Mouse (Mus musculus) lung, adult 2 months (tissue): ENCODE measurements at regions not wholly inside any gene's neighbourhood (a gene's known extent, or its start where the extent isn't known, plus 50 kb on each side); places are given as distances from the start of the nearest gene placed in this dataset.
A peak's percentile ranks its signal among the peaks of the same experiment; 100 is the strongest.

ENCODE experiments used
- DNase-seq: peaks from one replicate; pipeline ENCODE4 v3.0.0; 2022
- H3K4me1 ChIP-seq: fragments of 200-500 bp; 2 replicates; pipeline ENCODE4 v1.6.1; 2011; ENCODE audit warnings: low read length; ENCODE audit not compliant: control insufficient read depth, insufficient read depth
- H3K4me3 ChIP-seq: fragments of 200-500 bp; replicated peaks from 2 replicates; pipeline ENCODE3; 2011; ENCODE audit warnings: low read depth, mild to moderate bottlenecking, control low read depth, low read length; ENCODE audit errors: extremely low read depth
- CTCF ChIP-seq: fragments of 200-500 bp; IDR thresholded peaks from 2 replicates; pipeline ENCODE4 v1.5.1; 2011; ENCODE audit warnings: mild to moderate bottlenecking, low read length, control low read depth; ENCODE audit not compliant: insufficient read depth
- POLR2A ChIP-seq: fragments of 200-500 bp; IDR thresholded peaks from 2 replicates; pipeline ENCODE4 v1.6.1; 2011; ENCODE audit warnings: low read depth, mild to moderate bottlenecking, control low read depth, low read length, borderline replicate concordance; ENCODE audit errors: extremely low read depth
- WGBS: fragments of 180-500 bp; shearing (Covaris S2); methylation state at CpG from one replicate; pipeline ENCODE4 v1.1.7; 2018; 5-methylcytosine and 5-hydroxymethylcytosine counted together

- TF ChIP-seq POLR2A (no peak), CTCF (no peak)
- no peak overlapping the region for H3K4me3 ChIP-seq
- 93% methylated on average over 3 of the region's 3 CpGs for WGBS
Observed at GRCm38 (mm10) chrX:162282690-162283089, 123.2 kb upstream of the Nhs start.

DNA sequence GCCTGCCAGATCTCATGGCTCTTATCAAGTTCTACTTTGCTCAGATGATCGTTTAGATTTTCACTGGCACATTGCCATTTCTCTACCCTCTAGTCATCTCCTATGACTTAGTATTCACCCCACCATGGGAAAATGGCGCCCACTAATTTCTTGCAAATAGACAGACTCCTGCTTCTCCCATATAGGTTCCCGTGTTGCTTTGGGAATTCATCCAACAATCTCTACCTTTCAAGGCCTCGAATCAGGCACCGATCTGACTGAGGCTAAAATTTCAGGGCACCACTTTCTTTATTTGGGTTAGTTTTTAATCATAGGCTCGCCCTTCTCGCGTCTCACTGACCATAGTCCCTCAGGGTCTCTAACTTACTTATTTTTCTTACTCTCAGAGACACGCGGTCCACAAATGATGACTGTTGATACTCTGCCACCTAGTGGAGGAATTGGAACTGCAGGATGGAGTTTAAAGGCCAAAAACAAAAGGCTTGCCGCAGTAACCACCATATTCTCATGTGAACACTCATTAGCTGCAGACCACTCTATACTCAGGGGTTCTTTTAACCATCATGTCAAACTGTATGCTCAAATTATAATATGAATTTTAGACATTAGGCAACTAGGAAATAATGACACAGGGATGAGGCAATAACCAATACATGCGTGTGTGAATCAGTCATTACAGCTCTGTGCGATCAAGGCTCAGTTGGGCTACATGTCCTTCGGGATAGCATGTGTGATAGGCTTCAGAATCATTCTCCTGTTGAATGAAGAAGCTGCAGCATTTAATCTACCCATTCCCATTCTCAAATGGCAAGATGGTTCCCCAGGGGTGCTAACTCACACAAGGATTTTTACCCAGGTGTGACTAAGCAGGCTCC, 119.5 kb upstream of the Nhs start:
- no peaks in the 10 kb centered on the region for H3K4me1 ChIP-seq
- DNase-seq, result peak; percentile 20
- 56% methylated on average over 14 of the region's 14 CpGs for WGBS
- no peak for TF ChIP-seq CTCF
- no peak for TF ChIP-seq POLR2A
- no peak overlapping the region for H3K4me3 ChIP-seq

More at GRCm38 (mm10) chrX:162282690-162283089, 123.2 kb upstream of the Nhs start:
- no peaks in the 10 kb centered on the region for H3K4me1 ChIP-seq
- no peak for DNase-seq

DNA sequence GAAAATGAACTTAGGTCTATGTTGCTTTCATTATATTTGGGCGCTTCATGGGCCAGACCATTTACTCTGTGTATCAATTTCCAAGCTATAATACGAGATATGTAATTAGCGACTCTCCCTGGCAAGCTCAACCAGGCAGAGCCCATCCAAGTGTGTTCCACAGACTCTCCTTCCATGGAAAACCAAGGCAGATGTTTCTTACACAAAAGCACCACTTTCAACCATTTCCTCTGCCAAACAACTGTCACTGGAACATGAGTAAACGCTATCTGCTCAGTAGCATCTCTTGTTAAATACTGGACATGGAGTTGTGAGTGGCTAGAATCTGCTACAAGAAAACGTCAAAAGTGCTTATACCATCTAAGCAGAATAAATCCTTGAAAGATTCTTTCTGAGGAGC, 115.1 kb upstream of the Nhs start:
- Histone ChIP-seq H3K4me1 (no peaks in the 10 kb centered on the region), H3K4me3 (no peak overlapping the region)
- no peak for DNase-seq
- 71% methylated on average over 5 of the region's 5 CpGs for WGBS
- TF ChIP-seq CTCF, result no peak
- no peak for TF ChIP-seq POLR2A

DNA sequence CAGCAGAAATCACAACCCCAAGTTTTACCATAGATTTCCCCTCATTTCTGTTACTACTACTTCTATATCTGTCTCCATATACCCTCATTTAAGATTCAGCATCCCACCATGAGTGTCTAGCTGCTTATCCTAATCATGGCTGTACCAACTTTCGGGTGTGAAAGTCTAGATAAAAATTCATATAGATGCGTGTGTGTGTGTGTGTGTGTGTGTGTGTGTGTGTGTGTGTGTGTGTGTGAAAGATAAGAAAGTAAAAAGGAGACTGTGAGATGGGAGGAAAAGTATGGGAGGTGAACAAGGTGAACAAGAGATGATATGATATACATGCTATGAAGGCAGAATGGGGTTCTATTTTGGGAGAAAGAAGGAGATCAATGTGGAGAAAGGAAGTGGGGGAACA, 111.7 kb upstream of the Nhs start:
- Histone ChIP-seq H3K4me3 (no peak overlapping the region), H3K4me1 (no peaks in the 10 kb centered on the region)
- 64% methylated on average over 2 of the region's 2 CpGs for WGBS
- TF ChIP-seq CTCF (no peak), POLR2A (no peak)
- no peak for DNase-seq

GRCm38 (mm10) chrX:162268918-162269317, 109.4 kb upstream of the Nhs start:
- Histone ChIP-seq H3K4me3 (no peak overlapping the region), H3K4me1 (no peaks in the 10 kb centered on the region)
- no peak for DNase-seq
- no peak for TF ChIP-seq POLR2A
- no peak for TF ChIP-seq CTCF
- 84% methylated on average over 1 of the region's 1 CpGs for WGBS

- H3K4me3 ChIP-seq, result no peak overlapping the region
- 77% methylated on average over 5 of the region's 5 CpGs for WGBS
- DNase-seq, result no peak
- H3K4me1 ChIP-seq, result no peaks in the 10 kb centered on the region
- no peak for TF ChIP-seq CTCF
- no peak for TF ChIP-seq POLR2A
Observed at GRCm38 (mm10) chrX:162268112-162268511, 108.6 kb upstream of the Nhs start.

DNA sequence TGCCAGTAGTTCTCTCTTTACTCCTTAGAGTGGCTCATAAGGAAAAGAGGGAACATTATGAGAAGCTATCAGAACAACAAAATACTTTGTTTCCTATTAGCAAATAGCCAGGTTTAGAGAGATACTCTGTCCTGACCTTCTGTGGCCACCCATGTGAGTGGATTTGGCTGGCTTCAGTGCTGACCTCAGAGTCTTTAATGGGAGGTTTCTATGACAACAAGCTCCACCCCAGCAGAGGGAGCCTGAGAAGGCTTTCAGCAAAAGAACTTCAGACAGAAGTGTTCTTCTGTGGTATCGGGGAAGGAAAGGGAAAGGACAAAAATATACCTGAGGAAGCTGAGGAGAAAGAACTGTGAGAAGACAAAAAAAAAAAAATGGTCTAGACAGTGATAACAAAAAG, 108.1 kb upstream of the Nhs start:
- TF ChIP-seq POLR2A, result no peak
- Histone ChIP-seq H3K4me3 (no peak overlapping the region), H3K4me1 (no peaks in the 10 kb centered on the region)
- WGBS, result 42% methylated on average over 1 of the region's 1 CpGs
- peak; percentile 6 for DNase-seq

GRCm38 (mm10) chrX:162266769-162267168, 107.2 kb upstream of the Nhs start:
- Histone ChIP-seq H3K4me1 (no peaks in the 10 kb centered on the region), H3K4me3 (no peak overlapping the region)
- WGBS, result 77% methylated on average over 1 of the region's 1 CpGs
- TF ChIP-seq CTCF, result no peak
- TF ChIP-seq POLR2A, result no peak
- DNase-seq, result no peak

GRCm38 (mm10) chrX:162257398-162257797, 97.9 kb upstream of the Nhs start:
- 74% methylated on average over 3 of the region's 3 CpGs for WGBS
- Histone ChIP-seq H3K4me1 (no peaks in the 10 kb centered on the region), H3K4me3 (no peak overlapping the region)
- DNase-seq, result no peak
- TF ChIP-seq CTCF (no peak), POLR2A (no peak)

DNA sequence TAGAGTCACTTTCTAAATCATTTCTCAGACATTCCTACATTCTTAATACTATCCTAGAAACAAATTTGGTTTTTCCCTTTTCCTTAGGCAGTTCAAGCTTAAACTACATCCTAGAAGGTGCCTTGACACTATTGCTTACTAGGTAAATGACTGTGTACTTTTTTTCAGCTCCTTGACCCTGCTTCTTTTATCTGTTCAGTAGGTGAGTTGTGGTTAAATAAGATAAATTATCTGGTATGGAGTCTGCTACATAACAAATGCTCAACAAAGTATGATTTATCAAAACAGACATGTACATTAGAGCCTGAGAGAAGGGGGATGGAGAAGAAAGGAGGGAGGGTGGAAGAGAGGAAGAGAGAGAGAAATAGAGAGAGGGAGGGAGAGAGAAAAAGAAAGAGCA, 96.3 kb upstream of the Nhs start:
- H3K4me1 ChIP-seq, result no peaks in the 10 kb centered on the region
- TF ChIP-seq CTCF (no peak), POLR2A (no peak)
- H3K4me3 ChIP-seq, result no peak overlapping the region
- no peak for DNase-seq
